Mouse (Mus musculus): ENCODE results near the gene Hcn3.

DNA sequence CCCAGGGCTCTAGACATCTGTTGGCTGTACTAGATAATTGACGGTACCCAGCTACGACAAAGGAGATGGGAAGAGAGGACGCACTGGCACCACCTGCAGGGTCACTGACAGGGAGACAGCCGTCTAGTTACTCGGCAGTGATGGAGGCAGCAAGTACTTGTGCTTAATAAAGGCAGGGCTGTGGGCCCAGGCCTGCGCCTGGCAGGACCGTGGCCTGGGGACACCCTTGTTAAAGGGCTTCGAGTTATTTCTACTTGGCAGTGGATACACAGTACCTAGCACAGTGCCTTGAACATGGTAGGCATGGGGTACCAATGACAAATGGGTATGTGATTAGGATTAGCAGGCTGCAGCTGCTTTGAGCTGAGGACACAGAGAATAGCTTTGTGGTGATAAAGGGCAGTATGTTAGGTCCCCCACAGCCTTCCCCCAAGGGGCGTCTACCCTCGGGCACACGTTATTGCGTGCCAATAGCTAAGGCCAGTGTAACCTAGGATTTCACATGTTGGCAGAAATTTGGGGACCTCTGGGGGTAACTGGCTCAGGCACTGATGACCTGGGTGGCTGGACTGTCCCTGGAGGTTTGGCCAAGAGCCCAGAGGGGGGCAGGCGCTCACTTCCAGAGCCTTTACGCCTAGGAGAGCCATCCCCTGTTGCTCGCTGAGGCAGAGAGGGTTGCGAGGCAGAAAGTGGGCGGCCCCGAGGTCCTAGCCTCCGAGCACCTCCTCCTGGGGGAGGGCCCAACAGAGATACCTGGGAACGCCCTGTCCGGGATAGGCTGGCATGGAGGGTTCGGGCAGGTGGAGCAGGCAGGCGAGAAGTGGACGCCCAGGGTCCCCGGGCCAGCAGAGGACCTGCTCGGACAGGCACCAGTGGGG is 12.7 kb downstream of the Hcn3 start:
- TF ChIP-seq POLR2A (IDR thresholded peaks at IDR 0.05; ENCODE audit: borderline replicate concordance, low read depth, low read length) (no peak), CTCF (IDR thresholded peaks at IDR 0.05; ENCODE audit: low read depth, low read length) (no peak)
